ENCODE assay signal across 19 mouse cellular contexts in the genomic region with DNA sequence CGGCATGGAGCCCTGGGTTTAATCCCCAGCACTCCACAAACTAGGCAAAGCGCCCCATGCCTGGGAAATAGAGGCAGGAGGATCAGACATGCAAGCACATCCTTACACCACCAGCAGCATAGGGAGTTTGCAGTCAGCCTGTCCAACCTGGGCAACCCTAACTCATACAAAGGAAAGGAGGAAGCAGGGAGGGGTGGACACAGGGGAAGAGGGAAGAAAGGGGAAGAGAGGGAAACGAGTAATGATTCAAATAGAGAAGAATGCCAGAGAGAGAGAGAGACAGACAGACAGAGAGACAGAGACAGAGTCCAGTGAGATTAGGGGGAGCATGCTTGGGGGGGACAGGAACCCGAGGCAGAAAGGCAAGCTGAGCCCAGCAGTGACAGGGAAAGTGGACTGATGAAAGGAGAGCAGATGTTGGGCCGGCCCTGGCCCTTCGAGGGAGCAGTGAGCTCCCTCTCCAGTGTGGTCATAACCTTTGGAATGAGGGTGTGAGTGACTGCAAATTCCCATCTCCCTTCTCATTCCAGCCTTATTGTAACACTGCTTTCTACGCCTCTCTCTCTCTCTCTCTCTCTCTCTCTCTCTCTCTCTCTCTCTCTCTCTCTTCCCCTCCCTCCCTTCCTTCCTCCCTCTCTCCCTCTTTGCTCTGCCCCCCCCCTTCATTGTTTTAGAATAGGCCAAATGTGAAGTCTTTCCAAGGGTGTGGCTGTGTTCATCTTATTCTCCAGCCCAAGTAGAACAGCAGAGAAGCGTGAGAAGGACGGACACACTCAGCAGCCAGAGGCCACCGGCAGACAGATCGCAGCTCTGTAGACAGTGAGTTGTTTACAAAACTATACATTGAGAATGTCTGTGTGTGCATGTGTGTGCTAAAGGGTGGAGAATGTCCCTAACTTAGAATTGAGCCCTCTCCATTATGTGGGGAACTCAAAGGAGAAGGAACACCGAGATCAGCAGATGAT. TPM values are rescaled to one million over a fixed set of nuclear protein-coding genes. Genes with fewer than 3 reads are reported as not detected.
DNase-seq lines count a peak whose midpoint lies in the region; ATAC-seq and TF ChIP-seq lines count a peak whose summit lies in the region.
"Had no signal": no experiment of that assay in that cellular context is flagged by ENCODE, and none has a peak within 500 bp of the region (broad histone marks: within the 10 kb centered on the region; RNA-seq: fewer than 3 reads in every experiment).

No protein-coding gene starts in this region.

- H3K4me3 ChIP-seq in kidney, postnatal 0 days (replicated peaks; ENCODE audit: low read depth, low read length): no peak overlapping the region
- H3K4me3 ChIP-seq in heart, embryonic 10.5 days: no peak overlapping the region
- H3K4me3 ChIP-seq: embryonic facial prominence, embryonic 13.5 days; forebrain, embryonic 13.5 days; kidney, embryonic 15.5 days; neural tube, embryonic 15.5 days had no signal

- no peak overlapping the region for H3K9ac ChIP-seq in kidney, postnatal 0 days (ENCODE audit: low read depth, low read length)
- H3K9ac ChIP-seq: embryonic facial prominence, embryonic 13.5 days; forebrain, embryonic 13.5 days; kidney, embryonic 15.5 days; neural tube, embryonic 15.5 days had no signal

- no peak overlapping the region for H3K4me2 ChIP-seq in kidney, postnatal 0 days (ENCODE audit: low read length)
- H3K4me2 ChIP-seq: embryonic facial prominence, embryonic 13.5 days; forebrain, embryonic 13.5 days; kidney, embryonic 15.5 days; neural tube, embryonic 15.5 days had no signal

- H3K36me3 ChIP-seq in kidney, postnatal 0 days (ENCODE audit: insufficient read depth, low read length): no peaks in the 10 kb centered on the region
- H3K36me3 ChIP-seq in heart, embryonic 10.5 days: no peaks in the 10 kb centered on the region
- H3K36me3 ChIP-seq: embryonic facial prominence, embryonic 13.5 days; kidney, embryonic 15.5 days; neural tube, embryonic 15.5 days had no signal

- ATAC-seq in kidney, postnatal 0 days (replicated peaks; ENCODE audit: low FRiP score, low read depth): 0 out of 2 replicates have a peak, but pooled peaks have one; percentile 25
- peak; percentile 57 for ATAC-seq in megakaryocyte progenitor cell, adult 5-6 weeks (replicated peaks; ENCODE audit: poor library complexity)
- ATAC-seq: forebrain, embryonic 13.5 days; hindbrain, postnatal 0 days had no signal

- no peaks in the 10 kb centered on the region for H3K9me3 ChIP-seq in kidney, postnatal 0 days (replicated peaks; ENCODE audit: low read length)
- no peaks in the 10 kb centered on the region for H3K9me3 ChIP-seq in heart, embryonic 10.5 days
- H3K9me3 ChIP-seq: embryonic facial prominence, embryonic 13.5 days; forebrain, embryonic 13.5 days; kidney, embryonic 15.5 days; neural tube, embryonic 15.5 days had no signal

- TF ChIP-seq CTCF in kidney, postnatal 0 days (IDR thresholded peaks at IDR 0.05; ENCODE audit: low read depth): no peak

- 48% methylated on average over 12 of the region's 12 CpGs for WGBS in kidney, postnatal 0 days
- 52% methylated on average over 11 of the region's 12 CpGs for whole genome bisulfite sequencing in heart, embryonic 10.5 days

- no peaks in the 10 kb centered on the region for H3K27me3 ChIP-seq in kidney, postnatal 0 days (ENCODE audit: insufficient read depth, low read length)
- no peaks in the 10 kb centered on the region for H3K27me3 ChIP-seq in heart, embryonic 10.5 days (ENCODE audit: insufficient read depth, poor library complexity, severe bottlenecking)
- H3K27me3 ChIP-seq: embryonic facial prominence, embryonic 13.5 days; forebrain, embryonic 13.5 days; kidney, embryonic 15.5 days; neural tube, embryonic 15.5 days had no signal

- peak; percentile 54 for DNase-seq in kidney, postnatal 0 days (ENCODE audit: low spot score)
- no peak for DNase-seq in kidney, adult 9 months
- peak; percentile 12 for DNase-seq in R1 (ENCODE audit: low read depth, low spot score)
- no peak for DNase-seq in heart, embryonic 10.5 days (ENCODE audit: low spot score)
- DNase-seq in adrenal gland, adult 8-10 months: no peak
- no peak for DNase-seq in left cerebral cortex, adult 8-10 months (ENCODE audit: low spot score in 2 of 2)
- DNase-seq: adrenal gland, postnatal 10 days; cerebellum, postnatal 25 days had no signal

- no peak overlapping the region for H3K27ac ChIP-seq in kidney, postnatal 0 days
- H3K27ac ChIP-seq in heart, embryonic 10.5 days: peak overlapping the region; percentile 22; the same call in 1 of the 2 replicates
- H3K27ac ChIP-seq: embryonic facial prominence, embryonic 13.5 days; forebrain, embryonic 13.5 days; hindbrain, postnatal 0 days; kidney, embryonic 15.5 days; macrophage; neural tube, embryonic 15.5 days had no signal

- H3K4me1 ChIP-seq in kidney, postnatal 0 days (replicated peaks; ENCODE audit: insufficient read depth, low read length): no peaks in the 10 kb centered on the region
- peaks cover 9% of the 10 kb centered on the region; the same call in 1 of the 2 replicates for H3K4me1 ChIP-seq in heart, embryonic 10.5 days
- H3K4me1 ChIP-seq: forebrain, embryonic 13.5 days; neural tube, embryonic 15.5 days had no signal

RNA-seq across cellular contexts. Expression of gene Mfap5, which starts 7.6 kb away (rescaled TPM):
- 42.4 and 47.0 TPM in 2 replicates for polyA plus RNA-seq in kidney, postnatal 0 days (2015; fragmentation: Nextera tagmentation; extraction: Ambion mirVana)
- polyA plus RNA-seq in heart, embryonic 10.5 days (2016; fragmentation: Nextera tagmentation; extraction: Ambion mirVana): 1.6 and 2.3 TPM in 2 replicates
- not detected in 2 replicates for total RNA-seq in megakaryocyte progenitor cell, adult 5-6 weeks (2015)
- not detected in 2 replicates for total RNA-seq in megakaryocyte progenitor cell, adult 5-6 weeks (2017)
- total RNA-seq in adrenal gland, adult 8-10 months (2022): 10 to 100 TPM in 2 of 4 experiments, 1 to 10 TPM in 2; 7.4 to 14.4 (median 10.0) TPM
- total RNA-seq in left cerebral cortex, adult 8-10 months (2022): 1 to 10 TPM in 1 of 4 experiments, not detected in 3; 1.3 TPM
- total RNA-seq: monocyte, adult 5-6 weeks had no signal
- polyA plus RNA-seq: macrophage had no signal

RNA-seq across cellular contexts. Expression of gene Rimklb, which starts 14.6 kb away (rescaled TPM):
- 6.6 and 9.8 TPM in 2 replicates for polyA plus RNA-seq in kidney, postnatal 0 days (2015; fragmentation: Nextera tagmentation; extraction: Ambion mirVana)
- polyA plus RNA-seq in heart, embryonic 10.5 days (2016; fragmentation: Nextera tagmentation; extraction: Ambion mirVana): 10.0 and 20.4 TPM in 2 replicates
- total RNA-seq in megakaryocyte progenitor cell, adult 5-6 weeks (2015): not detected in 2 replicates
- total RNA-seq in megakaryocyte progenitor cell, adult 5-6 weeks (2017): not detected in 2 replicates
- under 1 TPM in 2 of 4 experiments, not detected in 2; 0.44 to 0.70 TPM for total RNA-seq in adrenal gland, adult 8-10 months (2022)
- 10 to 100 TPM; 59.9 to 73.3 (median 65.8) TPM for total RNA-seq in left cerebral cortex, adult 8-10 months (2022)
- total RNA-seq: CH12.LX; monocyte, adult 5-6 weeks had no signal
- polyA plus RNA-seq: macrophage had no signal

RNA-seq across cellular contexts. Expression of gene Aicda, which starts 40.4 kb away (rescaled TPM):
- not detected in 2 replicates for polyA plus RNA-seq in kidney, postnatal 0 days (2015; fragmentation: Nextera tagmentation; extraction: Ambion mirVana)
- polyA plus RNA-seq in heart, embryonic 10.5 days (2016; fragmentation: Nextera tagmentation; extraction: Ambion mirVana): not detected in 2 replicates
- total RNA-seq in megakaryocyte progenitor cell, adult 5-6 weeks (2015): not detected in 2 replicates
- not detected in 2 replicates for total RNA-seq in megakaryocyte progenitor cell, adult 5-6 weeks (2017)
- total RNA-seq in adrenal gland, adult 8-10 months (2022): not detected
- total RNA-seq in left cerebral cortex, adult 8-10 months (2022): not detected
- total RNA-seq: adrenal gland, postnatal 10 days; layer of hippocampus, postnatal 10 days; monocyte, adult 5-6 weeks had no signal
- polyA plus RNA-seq: gonadal fat pad, adult 2 months; kidney, embryonic 15.5 days had no signal

Comparison
In these comparisons a context has a peak if more than half of its experiments do, and no peak if none do; other contexts are left out.
1. DNase-seq: peak in kidney, postnatal 0 days (single experiment) and R1 (single experiment); none in kidney, adult 9 months (single experiment), heart, embryonic 10.5 days (single experiment), adrenal gland, adult 8-10 months (single experiment) and left cerebral cortex, adult 8-10 months (0 of 2).
2. RNA of gene Rimklb, which starts 14.6 kb away (total RNA-seq): 59.9 to 73.3 TPM in left cerebral cortex, adult 8-10 months; 0.44 to 0.70 TPM in adrenal gland, adult 8-10 months and not detected in megakaryocyte progenitor cell, adult 5-6 weeks; every median in the first group is over 10 times any median in the second.